Mouse (Mus musculus): Measurements from ENCODE around the gene Gm17402. TPM values are rescaled to one million over a fixed set of nuclear protein-coding genes. Genes with fewer than 3 reads are reported as not detected.

Gene Gm17402
- polyA plus RNA-seq, 1 experiment from 2014 or later = not detected

GRCm38 (mm10) chr3:67351406-67352127 is 23.4 kb downstream of the Gm17402 start:
- no peak overlapping the region for H3K27ac ChIP-seq

GRCm38 (mm10) chr3:67346674-67347073 is 28.3 kb downstream of the Gm17402 start:
- no peaks in the 10 kb centered on the region for H3K4me1 ChIP-seq (replicated peaks)
- H3K9me3 ChIP-seq = no peaks in the 10 kb centered on the region
- DNase-seq (ENCODE audit: low spot score) = no peak
- no peak overlapping the region for H3K4me3 ChIP-seq
- H3K36me3 ChIP-seq = no peaks in the 10 kb centered on the region
- no peaks in the 10 kb centered on the region for H3K27me3 ChIP-seq (ENCODE audit: insufficient read depth, poor library complexity, severe bottlenecking)
- whole genome bisulfite sequencing = 88% methylated on average over 2 of the region's 2 CpGs
- H3K27ac ChIP-seq = no peak overlapping the region

More at GRCm38 (mm10) chr3:67351406-67352127, 23.4 kb downstream of the Gm17402 start:
- H3K4me3 ChIP-seq = no peak overlapping the region
- 81% methylated on average over 12 of the region's 12 CpGs for WGBS
- no peaks in the 10 kb centered on the region for H3K27me3 ChIP-seq (ENCODE audit: insufficient read depth, poor library complexity, severe bottlenecking)
- DNase-seq (ENCODE audit: low spot score) = no peak
- no peaks in the 10 kb centered on the region for H3K9me3 ChIP-seq
- no peaks in the 10 kb centered on the region for H3K36me3 ChIP-seq
- H3K4me1 ChIP-seq (replicated peaks) = no peaks in the 10 kb centered on the region

GRCm38 (mm10) chr3:67344599-67344998 is 30.4 kb downstream of the Gm17402 start:
- H3K36me3 ChIP-seq = no peaks in the 10 kb centered on the region
- H3K4me3 ChIP-seq = no peak overlapping the region
- H3K9me3 ChIP-seq = no peaks in the 10 kb centered on the region
- no peaks in the 10 kb centered on the region for H3K4me1 ChIP-seq (replicated peaks)
- no peak overlapping the region for H3K27ac ChIP-seq
- H3K27me3 ChIP-seq (ENCODE audit: insufficient read depth, poor library complexity, severe bottlenecking) = no peaks in the 10 kb centered on the region
- 8% methylated on average over 2 of the region's 2 CpGs for WGBS
- DNase-seq (ENCODE audit: low spot score) = peak; percentile 56

- H3K4me1 ChIP-seq (replicated peaks) = no peaks in the 10 kb centered on the region
- H3K27me3 ChIP-seq (ENCODE audit: insufficient read depth, poor library complexity, severe bottlenecking) = no peaks in the 10 kb centered on the region
- no peak overlapping the region for H3K27ac ChIP-seq
- H3K4me3 ChIP-seq = no peak overlapping the region
- no peaks in the 10 kb centered on the region for H3K36me3 ChIP-seq
- H3K9me3 ChIP-seq = no peaks in the 10 kb centered on the region
- WGBS = 59% methylated on average over 5 of the region's 5 CpGs
- DNase-seq (ENCODE audit: low spot score) = no peak
Observed at GRCm38 (mm10) chr3:67343004-67343662, 31.8 kb downstream of the Gm17402 start.

- H3K4me1 ChIP-seq (replicated peaks) = no peaks in the 10 kb centered on the region
- no peaks in the 10 kb centered on the region for H3K27me3 ChIP-seq (ENCODE audit: insufficient read depth, poor library complexity, severe bottlenecking)
- H3K4me3 ChIP-seq = no peak overlapping the region
- WGBS = 81% methylated on average over 7 of the region's 7 CpGs
- DNase-seq (ENCODE audit: low spot score) = no peak
- no peak overlapping the region for H3K27ac ChIP-seq
- H3K36me3 ChIP-seq = no peaks in the 10 kb centered on the region
- no peaks in the 10 kb centered on the region for H3K9me3 ChIP-seq
Observed at GRCm38 (mm10) chr3:67340921-67341320, 34.0 kb downstream of the Gm17402 start.

GRCm38 (mm10) chr3:67339558-67339957 is 35.4 kb downstream of the Gm17402 start:
- Histone ChIP-seq H3K4me3 (no peak overlapping the region), H3K36me3 (no peaks in the 10 kb centered on the region), H3K27ac (no peak overlapping the region), H3K4me1 (replicated peaks) (no peaks in the 10 kb centered on the region), H3K27me3 (ENCODE audit: insufficient read depth, poor library complexity, severe bottlenecking) (no peaks in the 10 kb centered on the region), H3K9me3 (no peaks in the 10 kb centered on the region)
- DNase-seq (ENCODE audit: low spot score) = no peak
- WGBS = 75% methylated on average over 3 of the region's 3 CpGs

- H3K4me3 ChIP-seq = no peak overlapping the region
- no peak for DNase-seq (ENCODE audit: low spot score)
- 83% methylated on average over 4 of the region's 4 CpGs for WGBS
- H3K36me3 ChIP-seq = no peaks in the 10 kb centered on the region
- no peak overlapping the region for H3K27ac ChIP-seq
- no peaks in the 10 kb centered on the region for H3K27me3 ChIP-seq (ENCODE audit: insufficient read depth, poor library complexity, severe bottlenecking)
- no peaks in the 10 kb centered on the region for H3K4me1 ChIP-seq (replicated peaks)
- H3K9me3 ChIP-seq = no peaks in the 10 kb centered on the region
Observed at GRCm38 (mm10) chr3:67322422-67322821, 52.5 kb downstream of the Gm17402 start.

Other genes with a start within 250 kb of the Gm17402 start
- gene Mlf1, start 1.1 kb downstream of the Gm17402 start, polyA plus RNA-seq (2016; fragmentation: Nextera tagmentation; extraction: Ambion mirVana) = 33.2 and 40.0 TPM in 2 replicates
- 43.2 and 52.0 TPM in 2 replicates for gene Gfm1, start 54.9 kb upstream of the Gm17402 start, polyA plus RNA-seq (2016; fragmentation: Nextera tagmentation; extraction: Ambion mirVana)
- gene Lxn, start 88.8 kb upstream of the Gm17402 start, polyA plus RNA-seq (2016; fragmentation: Nextera tagmentation; extraction: Ambion mirVana) = 54.6 and 64.5 TPM in 2 replicates
- 1.5 and 2.9 TPM in 2 replicates for gene Rarres1, start 140.4 kb upstream of the Gm17402 start, polyA plus RNA-seq (2016; fragmentation: Nextera tagmentation; extraction: Ambion mirVana)
- gene Mfsd1, start 207.6 kb upstream of the Gm17402 start, polyA plus RNA-seq (2016; fragmentation: Nextera tagmentation; extraction: Ambion mirVana) = 54.4 and 62.7 TPM in 2 replicates